Mouse (Mus musculus) midbrain, embryonic 13.5 days (tissue): ENCODE data around the gene Romo1. TPM values are rescaled to one million over a fixed set of nuclear protein-coding genes. Genes with fewer than 3 reads are reported as not detected.
"Not testable (repeated sequence)": the region's sequence is repeated elsewhere in the genome, so short reads cannot be mapped to it uniquely, and the experiment has no call there.

Experiments used
- ATAC-seq: fragments of 200-750 bp; cut with Nextera tagmentation; 2 replicates; pipeline ENCODE4 v1.8.0; 2017; ENCODE audit warnings: mild to moderate bottlenecking, moderate TSS enrichment, moderate library complexity
- H3K27ac ChIP-seq: fragments of 300-500 bp; sonication (generic); 2 replicates; pipeline ENCODE4 v1.5.1; 2015; ENCODE audit warnings: inconsistent platforms, mild to moderate bottlenecking, moderate library complexity
- H3K27me3 ChIP-seq: fragments of 300-500 bp; sonication (generic); 2 replicates; pipeline ENCODE4 v1.6.1; 2015; ENCODE audit warnings: mild to moderate bottlenecking, inconsistent platforms
- H3K36me3 ChIP-seq: fragments of 300-500 bp; sonication (generic); 2 replicates; pipeline ENCODE4 v1.6.1; 2015; ENCODE audit warnings: mild to moderate bottlenecking, inconsistent platforms
- H3K4me1 ChIP-seq: fragments of 300-500 bp; sonication (generic); replicated peaks from 2 replicates; pipeline ENCODE4 v1.6.1; 2015; ENCODE audit warnings: inconsistent platforms
- H3K4me2 ChIP-seq: fragments of 300-500 bp; sonication (generic); replicated peaks from 2 replicates; pipeline ENCODE4 v1.6.1; 2015; ENCODE audit warnings: moderate library complexity, mild to moderate bottlenecking, inconsistent platforms
- H3K4me3 ChIP-seq: fragments of 300-500 bp; sonication (generic); replicated peaks from 2 replicates; pipeline ENCODE4 v1.5.1; 2015; ENCODE audit warnings: mild to moderate bottlenecking, inconsistent platforms
- H3K9ac ChIP-seq: fragments of 300-500 bp; sonication (generic); replicated peaks from 2 replicates; pipeline ENCODE4 v1.6.1; 2015; ENCODE audit warnings: mild to moderate bottlenecking, inconsistent platforms
- H3K9me3 ChIP-seq: fragments of 300-500 bp; sonication (generic); 2 replicates; pipeline ENCODE4 v1.6.1; 2016; ENCODE audit warnings: mild to moderate bottlenecking, inconsistent platforms
- WGBS: fragments of 180-500 bp; shearing (Covaris S2); methylation state at CpG from one replicate; pipeline ENCODE4 v1.1.7; 2015; 5-methylcytosine and 5-hydroxymethylcytosine counted together
- polyA plus RNA-seq: library from polyadenylated mRNA; unstranded; fragments of >200 nt; fragmentation: Nextera tagmentation; extraction: Ambion mirVana; gene quantifications from 2 replicates; pipeline ENCODE4 v1.2.1, GENCODE M21; 2015

Gene Romo1
- polyA plus RNA-seq: 434 and 435 TPM in 2 replicates

- H3K36me3 ChIP-seq: peaks cover 31% of the 10 kb centered on the region
- H3K27ac ChIP-seq: peak within 1 kb of the TSS; percentile 97
- peak; percentile 100 for ATAC-seq
- peak within 1 kb of the TSS; percentile 76 for H3K4me2 ChIP-seq
- no peaks in the 10 kb centered on the region for H3K27me3 ChIP-seq
- peaks cover 19% of the 10 kb centered on the region for H3K4me1 ChIP-seq
- H3K4me3 ChIP-seq: peak within 1 kb of the TSS; percentile 85
- H3K9ac ChIP-seq: peak within 1 kb of the TSS; percentile 88
- H3K9me3 ChIP-seq: no peaks in the 10 kb centered on the region
- under 1% methylated on average over 70 of the region's 70 CpGs for WGBS
Observed at GRCm38 (mm10) chr2:156143953-156144724, at the start of gene Romo1, which contains the start of gene Nfs1. Gene Romo1 (plus strand): TSS chr2:156144039. Gene Nfs1 (minus strand): TSS chr2:156144186.

GRCm38 (mm10) chr2:156110627-156111357 lies 33.0 kb upstream of the Romo1 start:
- no peaks in the 10 kb centered on the region for H3K27me3 ChIP-seq
- peak overlapping the region; percentile 59 for H3K4me3 ChIP-seq

GRCm38 (mm10) chr2:156111358-156112079 lies 32.3 kb upstream of the Romo1 start, which contains the start of the genes Cpne1 and Rbm12:
Gene Cpne1 (minus strand): TSS chr2:156111965.
Gene Rbm12 (minus strand): TSS chr2:156111978.
- ATAC-seq: peak; percentile 94
- peak within 1 kb of the TSS; percentile 59 for H3K4me3 ChIP-seq
- H3K36me3 ChIP-seq: no peaks in the 10 kb centered on the region
- H3K27ac ChIP-seq: peak within 1 kb of the TSS; percentile 92
- H3K9ac ChIP-seq: peak within 1 kb of the TSS; percentile 98
- H3K9me3 ChIP-seq: no peaks in the 10 kb centered on the region
- under 1% methylated on average over 63 of the region's 74 CpGs for WGBS
- H3K27me3 ChIP-seq: no peaks in the 10 kb centered on the region
- H3K4me2 ChIP-seq: peak within 1 kb of the TSS; percentile 73
- peaks cover 26% of the 10 kb centered on the region for H3K4me1 ChIP-seq

More at GRCm38 (mm10) chr2:156110627-156111357, 33.0 kb upstream of the Romo1 start:
- peak overlapping the region; percentile 92 for H3K27ac ChIP-seq
- peaks cover 3% of the 10 kb centered on the region; the same call in 1 of the 2 replicates for H3K36me3 ChIP-seq
- no peaks in the 10 kb centered on the region for H3K9me3 ChIP-seq
- peak overlapping the region; percentile 98 for H3K9ac ChIP-seq
- peaks cover 31% of the 10 kb centered on the region for H3K4me1 ChIP-seq
- peak; percentile 79 for ATAC-seq
- WGBS: under 1% methylated on average over 16 of the region's 16 CpGs
- H3K4me2 ChIP-seq: peak overlapping the region; percentile 73

- peak overlapping the region; percentile 59 for H3K4me3 ChIP-seq
- not testable (repeated sequence) for H3K9ac ChIP-seq, H3K36me3 ChIP-seq, H3K9me3 ChIP-seq, ATAC-seq, H3K27me3 ChIP-seq
- H3K4me1 ChIP-seq: peaks cover 22% of the 10 kb centered on the region
- peak overlapping the region; percentile 92 for H3K27ac ChIP-seq
- H3K4me2 ChIP-seq: peak overlapping the region; percentile 73
- WGBS: 21% methylated on average over 5 of the region's 5 CpGs
Observed at GRCm38 (mm10) chr2:156112080-156112423, 31.8 kb upstream of the Romo1 start.

- H3K36me3 ChIP-seq: peaks cover 10% of the 10 kb centered on the region
- H3K4me3 ChIP-seq: no peak overlapping the region
- H3K27ac ChIP-seq: no peak overlapping the region
- H3K27me3 ChIP-seq: no peaks in the 10 kb centered on the region
- H3K4me1 ChIP-seq: no peaks in the 10 kb centered on the region
- H3K9me3 ChIP-seq: no peaks in the 10 kb centered on the region
- H3K4me2 ChIP-seq: no peak overlapping the region
- H3K9ac ChIP-seq: no peak overlapping the region
- ATAC-seq: no peak
Observed at GRCm38 (mm10) chr2:156119566-156119965, 24.3 kb upstream of the Romo1 start.

GRCm38 (mm10) chr2:156123731-156124130 lies 20.1 kb upstream of the Romo1 start:
- Histone ChIP-seq H3K4me1 (no peaks in the 10 kb centered on the region), H3K36me3 (peaks cover 32% of the 10 kb centered on the region), H3K9me3 (no peaks in the 10 kb centered on the region), H3K4me2 (no peak overlapping the region), H3K27me3 (no peaks in the 10 kb centered on the region), H3K27ac (no peak overlapping the region), H3K4me3 (no peak overlapping the region), H3K9ac (no peak overlapping the region)
- 93% methylated on average over 5 of the region's 5 CpGs for WGBS
- no peak for ATAC-seq

GRCm38 (mm10) chr2:156126992-156127391 lies 16.8 kb upstream of the Romo1 start, which contains the start of gene Gm28036:
Gene Gm28036 (minus strand): TSS chr2:156127092.
- Histone ChIP-seq H3K4me2 (no peak within 1 kb of the TSS), H3K4me3 (no peak within 1 kb of the TSS), H3K27me3 (no peaks in the 10 kb centered on the region), H3K36me3 (peaks cover 40% of the 10 kb centered on the region), H3K4me1 (no peaks in the 10 kb centered on the region), H3K27ac (no peak within 1 kb of the TSS), H3K9ac (no peak within 1 kb of the TSS), H3K9me3 (no peaks in the 10 kb centered on the region)
- 95% methylated on average over 5 of the region's 5 CpGs for WGBS
- no peak for ATAC-seq

GRCm38 (mm10) chr2:156134161-156134560 lies 9.7 kb upstream of the Romo1 start:
- no peak overlapping the region for H3K4me3 ChIP-seq
- no peak overlapping the region for H3K4me2 ChIP-seq
- H3K9me3 ChIP-seq: no peaks in the 10 kb centered on the region
- no peak for ATAC-seq
- no peaks in the 10 kb centered on the region for H3K4me1 ChIP-seq
- H3K27ac ChIP-seq: no peak overlapping the region
- H3K36me3 ChIP-seq: peaks cover 17% of the 10 kb centered on the region
- no peak overlapping the region for H3K9ac ChIP-seq
- no peaks in the 10 kb centered on the region for H3K27me3 ChIP-seq
- WGBS: 85% methylated on average over 5 of the region's 5 CpGs

GRCm38 (mm10) chr2:156135695-156136094 lies 8.1 kb upstream of the Romo1 start:
- H3K4me1 ChIP-seq: no peaks in the 10 kb centered on the region

GRCm38 (mm10) chr2:156142820-156143219 lies 1.0 kb upstream of the Romo1 start:
- no peaks in the 10 kb centered on the region for H3K27me3 ChIP-seq
- H3K27ac ChIP-seq: no peak overlapping the region
- peak overlapping the region; percentile 76 for H3K4me2 ChIP-seq
- no peaks in the 10 kb centered on the region for H3K9me3 ChIP-seq
- H3K9ac ChIP-seq: peak overlapping the region; percentile 88; the same call in 1 of the 2 replicates
- H3K4me1 ChIP-seq: peaks cover 19% of the 10 kb centered on the region
- peak overlapping the region; percentile 85 for H3K4me3 ChIP-seq
- ATAC-seq: no peak
- WGBS: 87% methylated on average over 2 of the region's 2 CpGs
- peaks cover 20% of the 10 kb centered on the region for H3K36me3 ChIP-seq

More at GRCm38 (mm10) chr2:156135695-156136094, 8.1 kb upstream of the Romo1 start:
- H3K4me2 ChIP-seq: no peak overlapping the region
- H3K27ac ChIP-seq: no peak overlapping the region
- ATAC-seq: no peak
- no peak overlapping the region for H3K4me3 ChIP-seq
- no peaks in the 10 kb centered on the region for H3K9me3 ChIP-seq
- no peaks in the 10 kb centered on the region for H3K27me3 ChIP-seq
- H3K9ac ChIP-seq: no peak overlapping the region
- 84% methylated on average over 6 of the region's 6 CpGs for WGBS
- peaks cover 23% of the 10 kb centered on the region for H3K36me3 ChIP-seq

GRCm38 (mm10) chr2:156143367-156143766 lies 472 bp upstream of the Romo1 start:
- 2% methylated on average over 16 of the region's 16 CpGs for WGBS
- no peaks in the 10 kb centered on the region for H3K27me3 ChIP-seq
- H3K36me3 ChIP-seq: peaks cover 24% of the 10 kb centered on the region
- H3K27ac ChIP-seq: peak overlapping the region; percentile 97
- peak overlapping the region; percentile 76 for H3K4me2 ChIP-seq
- peak overlapping the region; percentile 85 for H3K4me3 ChIP-seq
- H3K9ac ChIP-seq: peak overlapping the region; percentile 88
- peaks cover 19% of the 10 kb centered on the region for H3K4me1 ChIP-seq
- peak; percentile 1; the same call in 1 of the 2 replicates for ATAC-seq
- no peaks in the 10 kb centered on the region for H3K9me3 ChIP-seq
